Mouse (Mus musculus): ENCODE measurements around the gene Asphd2. TPM values are rescaled to one million over a fixed set of nuclear protein-coding genes. Genes with fewer than 3 reads are reported as not detected.

Gene Asphd2
- total and polyA plus RNA-seq, 3 experiments = 0.08 TPM; not detected in 2

- H3K9me3 ChIP-seq (replicated peaks; ENCODE audit: insufficient read depth, low read length) = no peaks in the 10 kb centered on the region
- H3K79me2 ChIP-seq (ENCODE audit: control insufficient read depth, insufficient read depth, low read length, poor library complexity) = no peaks in the 10 kb centered on the region
- H3K27me3 ChIP-seq (ENCODE audit: control insufficient read depth in 1 of 2, insufficient read depth in 2 of 2, low read length in 2 of 2) = no peaks in the 10 kb centered on the region
- no peaks in the 10 kb centered on the region for H3K4me1 ChIP-seq (ENCODE audit: control insufficient read depth in 1 of 2, insufficient read depth in 2 of 2, low read length in 2 of 2)
- no peak overlapping the region for H3K4me3 ChIP-seq (ENCODE audit: control insufficient read depth in 1 of 2, insufficient read depth in 1 of 2, low read depth in 2 of 2, low read length in 2 of 2)
- no peak overlapping the region for H3K27ac ChIP-seq (ENCODE audit: control insufficient read depth, low read depth, low read length)
- H3K36me3 ChIP-seq (ENCODE audit: control insufficient read depth in 1 of 2, insufficient read depth in 2 of 2, low read length in 2 of 2) = no peaks in the 10 kb centered on the region; a peak in 1 of 4 replicates
- TF ChIP-seq E2F4 (IDR thresholded peaks at IDR 0.05; ENCODE audit: borderline replicate concordance, low read depth, low read length) (no peak), MEF2A (IDR thresholded peaks at IDR 0.05; ENCODE audit: extremely low read depth, insufficient replicate concordance, low read depth, low read length, poor library complexity, severe bottlenecking) (no peak), ELF1 (IDR thresholded peaks at IDR 0.05; ENCODE audit: low read depth, low read length) (no peak), EP300 (IDR thresholded peaks at IDR 0.05; ENCODE audit: low read depth in 1 of 2, low read length in 2 of 2) (no peak), CTCF (IDR thresholded peaks at IDR 0.05 in 2 of 3, conservative IDR thresholded peaks at IDR 0.05 in 1 of 3; ENCODE audit: control insufficient read depth in 1 of 3, insufficient read depth in 1 of 3, low read depth in 2 of 3, low read length in 3 of 3, poor library complexity in 1 of 3, severe bottlenecking in 1 of 3) (no peak), POLR2A (IDR thresholded peaks at IDR 0.05; ENCODE audit: control insufficient read depth in 1 of 2, insufficient read depth in 1 of 2, low read depth in 1 of 2, low read length in 2 of 2, poor library complexity in 1 of 2) (no peak), HCFC1 (IDR thresholded peaks at IDR 0.05; ENCODE audit: low read depth, low read length) (no peak), CHD1 (IDR thresholded peaks at IDR 0.05; ENCODE audit: low read depth, low read length) (no peak), NRF1 (IDR thresholded peaks at IDR 0.05; ENCODE audit: insufficient read depth, low read depth, low read length, poor library complexity, severe bottlenecking) (no peak), JUND (IDR thresholded peaks at IDR 0.05; ENCODE audit: low read depth, low read length) (no peak), ZKSCAN1 (IDR thresholded peaks at IDR 0.05; ENCODE audit: low read depth, low read length) (no peak), MXI1 (IDR thresholded peaks at IDR 0.05; ENCODE audit: low read depth, low read length) (no peak), RAD21 (IDR thresholded peaks at IDR 0.05; ENCODE audit: low read depth, low read length) (no peak), GABPA (IDR thresholded peaks at IDR 0.05; ENCODE audit: low read depth, low read length) (no peak), POLR2AphosphoS5 (IDR thresholded peaks at IDR 0.05; ENCODE audit: borderline replicate concordance, low read depth, low read length) (no peak), MAX (IDR thresholded peaks at IDR 0.05; ENCODE audit: low read length) (no peak), RCOR1 (IDR thresholded peaks at IDR 0.05; ENCODE audit: low read depth, low read length) (no peak), KAT2A (conservative IDR thresholded peaks at IDR 0.05; ENCODE audit: low read depth, low read length) (no peak)
- no peak for DNase-seq (ENCODE audit: low read depth, low spot score)
- no peak overlapping the region for H3K9ac ChIP-seq (ENCODE audit: control insufficient read depth, low read depth, low read length, poor library complexity, severe bottlenecking)
Measured at GRCm38 (mm10) chr5:112377380-112377779, 17.3 kb downstream of the Asphd2 start.

GRCm38 (mm10) chr5:112376111-112376510, 18.6 kb downstream of the Asphd2 start:
- H3K36me3 ChIP-seq (ENCODE audit: control insufficient read depth in 1 of 2, insufficient read depth in 2 of 2, low read length in 2 of 2) = no peaks in the 10 kb centered on the region; a peak in 1 of 4 replicates
- no peak overlapping the region for H3K4me3 ChIP-seq (ENCODE audit: control insufficient read depth in 1 of 2, insufficient read depth in 1 of 2, low read depth in 2 of 2, low read length in 2 of 2)
- no peaks in the 10 kb centered on the region for H3K4me1 ChIP-seq (ENCODE audit: control insufficient read depth in 1 of 2, insufficient read depth in 2 of 2, low read length in 2 of 2)
- no peaks in the 10 kb centered on the region for H3K9me3 ChIP-seq (replicated peaks; ENCODE audit: insufficient read depth, low read length)
- H3K27me3 ChIP-seq (ENCODE audit: control insufficient read depth in 1 of 2, insufficient read depth in 2 of 2, low read length in 2 of 2) = no peaks in the 10 kb centered on the region
- H3K9ac ChIP-seq (ENCODE audit: control insufficient read depth, low read depth, low read length, poor library complexity, severe bottlenecking) = no peak overlapping the region
- TF ChIP-seq TAL1 (IDR thresholded peaks at IDR 0.05; ENCODE audit: low read length) = no peak
- no peak for TF ChIP-seq ZC3H11A (IDR thresholded peaks at IDR 0.05; ENCODE audit: low read depth, low read length)
- TF ChIP-seq ELF1 (IDR thresholded peaks at IDR 0.05; ENCODE audit: low read depth, low read length) = no peak
- no peak for TF ChIP-seq MXI1 (IDR thresholded peaks at IDR 0.05; ENCODE audit: low read depth, low read length)
- TF ChIP-seq ZNF384 (IDR thresholded peaks at IDR 0.05; ENCODE audit: low read depth, low read length) = no peak
- TF ChIP-seq BHLHE40 (IDR thresholded peaks at IDR 0.05; ENCODE audit: borderline replicate concordance, low read depth, low read length) = no peak
- no peak for DNase-seq (ENCODE audit: low read depth, low spot score)
- H3K79me2 ChIP-seq (ENCODE audit: control insufficient read depth, insufficient read depth, low read length, poor library complexity) = no peaks in the 10 kb centered on the region
- no peak overlapping the region for H3K27ac ChIP-seq (ENCODE audit: control insufficient read depth, low read depth, low read length)
